Mouse (Mus musculus): ENCODE results near the gene Lrrc43.
A peak's percentile ranks its signal among the peaks of the same experiment; 100 is the strongest.

The Lrrc43 gene

DNA sequence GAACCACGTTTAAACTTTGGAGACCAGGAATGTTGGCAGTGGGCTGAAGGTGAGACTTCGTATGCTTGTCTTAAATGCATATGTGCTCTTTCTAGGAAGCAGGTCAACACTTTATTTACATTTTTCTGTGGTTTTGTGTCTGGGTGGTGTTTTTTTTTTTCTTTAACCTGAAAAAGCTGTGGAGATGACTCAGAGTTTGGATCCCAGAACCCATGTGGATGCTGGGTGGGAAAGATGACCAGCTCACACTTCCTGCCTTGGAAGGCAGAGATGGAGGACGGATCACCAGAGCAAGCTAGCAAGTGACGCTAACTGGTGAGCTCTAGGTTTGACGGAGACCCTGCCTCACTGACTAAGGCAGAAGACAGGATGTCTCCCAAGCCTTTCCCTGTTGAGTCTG is 25.8 kb downstream of the Lrrc43 start:
- no peak for DNase-seq (ENCODE audit: low read depth, low spot score)

DNA sequence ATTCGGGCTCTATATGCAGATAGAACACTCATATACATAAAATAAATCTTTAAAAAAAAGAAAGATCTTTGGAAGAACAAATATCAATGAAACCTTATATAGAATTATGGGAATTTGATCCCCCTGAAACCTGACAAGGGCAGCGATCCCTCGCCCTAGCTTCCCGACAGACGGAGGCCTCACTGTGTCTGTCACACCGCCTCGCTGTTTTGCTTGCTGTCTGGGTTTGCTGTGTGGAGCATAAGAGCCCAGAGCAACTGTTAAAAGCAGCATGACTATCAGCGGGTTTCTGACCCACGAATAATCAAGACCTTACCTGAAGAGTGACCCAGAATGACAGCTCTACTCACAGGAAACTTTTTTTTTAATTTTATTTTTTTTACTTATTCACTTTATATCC is 31.6 kb downstream of the Lrrc43 start:
- DNase-seq (ENCODE audit: low read depth, low spot score): no peak

DNA sequence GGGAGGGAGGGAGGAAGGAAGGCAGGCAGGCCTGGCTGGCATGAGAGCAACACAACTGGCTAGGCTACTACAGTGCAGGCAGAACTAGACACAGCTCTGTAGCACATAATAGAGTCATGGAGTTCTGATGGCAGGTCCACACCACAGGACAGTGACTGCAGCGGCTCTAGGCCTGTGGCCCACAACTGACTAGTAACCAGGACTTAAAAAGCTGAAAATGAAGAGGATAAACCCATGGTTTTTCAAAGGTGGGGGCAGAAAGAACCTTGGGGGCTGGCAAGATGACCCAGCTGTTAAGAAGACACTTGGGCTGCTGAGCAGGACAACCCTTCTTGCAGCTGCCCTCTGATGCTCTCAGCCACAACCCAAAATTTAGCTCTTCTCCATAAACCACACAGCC is 32.5 kb downstream of the Lrrc43 start:
- DNase-seq (ENCODE audit: low read depth, low spot score): no peak

DNA sequence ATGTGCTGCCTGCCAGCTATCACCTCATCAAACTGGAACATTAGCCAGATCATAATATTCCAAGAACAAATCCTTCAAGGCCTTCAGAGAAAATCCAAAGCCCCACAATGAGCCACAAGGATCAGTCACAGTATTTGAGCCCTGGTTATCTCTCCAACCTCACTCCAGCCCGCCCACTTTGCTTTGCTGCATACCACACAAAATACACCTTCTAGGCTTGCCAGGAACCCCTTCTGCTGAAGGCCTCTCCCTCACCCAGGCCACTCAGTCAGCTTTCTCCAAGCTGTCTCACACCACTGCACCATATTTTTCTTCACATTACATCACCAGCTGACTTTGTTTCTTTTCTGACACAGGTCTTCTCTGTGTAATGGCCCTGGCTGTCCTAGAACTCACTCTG is 33.1 kb downstream of the Lrrc43 start:
- no peak for DNase-seq (ENCODE audit: low read depth, low spot score)

DNA sequence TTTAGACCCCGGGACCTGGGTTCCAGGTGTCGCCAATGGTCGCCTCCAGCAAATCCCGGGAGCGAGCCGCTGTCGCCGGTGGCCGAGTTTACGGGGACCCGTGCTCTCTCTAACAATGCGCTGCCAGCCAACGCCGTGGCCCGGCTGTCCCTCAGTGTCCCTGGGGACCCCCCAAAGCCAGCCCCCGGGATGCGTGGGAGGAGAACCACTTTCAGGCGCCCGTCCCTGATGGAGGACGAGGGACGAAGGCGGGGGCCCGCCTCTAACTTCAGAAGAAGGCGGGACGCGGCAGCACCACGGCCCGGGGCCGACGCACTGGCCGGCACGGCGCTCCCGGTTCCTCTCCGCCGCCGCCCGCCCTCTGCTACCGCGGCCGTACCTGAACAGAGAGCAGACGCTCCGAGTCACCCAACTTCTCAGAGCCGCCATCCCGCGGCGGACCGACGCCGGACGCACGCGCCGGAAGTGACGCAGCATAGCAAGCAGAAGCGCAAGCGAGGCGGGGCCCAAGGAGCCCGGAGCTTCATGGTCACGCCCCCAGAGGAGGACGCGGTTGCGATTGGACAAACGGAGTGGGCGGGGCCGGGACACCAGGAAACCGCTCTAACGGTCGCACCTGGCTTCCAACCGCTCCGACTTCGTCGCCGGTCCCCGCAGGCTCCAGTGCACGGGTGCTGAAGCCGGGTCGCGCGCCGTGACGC is 34.7 kb downstream of the Lrrc43 start, which contains the start of gene Diablo:
TSS of gene Diablo (minus strand) at position 485 of the 701 bp plus-strand sequence.
- DNase-seq (ENCODE audit: low read depth, low spot score): peak; percentile 100

DNA sequence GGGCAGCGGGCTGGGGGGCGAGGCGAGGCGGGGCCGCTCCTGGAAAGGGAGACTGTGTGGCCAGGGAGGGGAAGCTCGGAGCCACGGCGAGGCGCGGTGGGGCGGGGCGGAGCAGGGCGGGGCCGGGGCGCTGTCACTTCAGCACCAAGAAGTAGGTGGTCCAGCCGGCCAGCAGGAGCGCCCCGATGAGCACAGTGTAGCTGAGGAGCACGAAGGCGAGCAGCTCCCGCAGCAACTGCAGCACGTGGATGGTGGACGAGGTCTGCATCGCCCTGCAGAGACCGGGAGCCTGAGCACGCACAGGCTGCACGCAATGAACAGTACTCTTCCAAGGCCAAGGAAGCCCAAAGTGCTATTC is 35.3 kb downstream of the Lrrc43 start:
- DNase-seq (ENCODE audit: low read depth, low spot score): no peak

DNA sequence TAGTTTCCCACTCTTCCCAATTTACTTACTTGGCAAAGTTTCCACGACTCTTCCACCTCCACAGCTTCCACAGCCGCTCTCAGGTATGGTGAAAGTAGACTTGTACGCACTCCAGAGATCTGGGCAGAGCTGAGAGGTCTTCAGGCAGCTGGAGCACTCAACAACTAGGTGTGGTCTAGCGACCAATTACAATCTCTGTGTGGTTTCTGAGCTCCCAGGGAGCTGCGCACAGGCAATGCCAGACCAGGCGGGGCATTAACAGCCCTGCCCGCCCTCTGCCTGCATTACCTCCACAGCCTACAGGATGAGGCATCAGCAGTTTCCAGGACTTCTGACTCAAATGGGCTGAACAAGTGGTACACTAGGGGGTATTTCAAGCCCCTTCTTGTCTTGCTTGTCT is 36.2 kb downstream of the Lrrc43 start, which contains the start of gene Gm49027:
TSS of gene Gm49027 (minus strand) at position 208 of the 400 bp plus-strand sequence.
- no peak for DNase-seq (ENCODE audit: low read depth, low spot score)

DNA sequence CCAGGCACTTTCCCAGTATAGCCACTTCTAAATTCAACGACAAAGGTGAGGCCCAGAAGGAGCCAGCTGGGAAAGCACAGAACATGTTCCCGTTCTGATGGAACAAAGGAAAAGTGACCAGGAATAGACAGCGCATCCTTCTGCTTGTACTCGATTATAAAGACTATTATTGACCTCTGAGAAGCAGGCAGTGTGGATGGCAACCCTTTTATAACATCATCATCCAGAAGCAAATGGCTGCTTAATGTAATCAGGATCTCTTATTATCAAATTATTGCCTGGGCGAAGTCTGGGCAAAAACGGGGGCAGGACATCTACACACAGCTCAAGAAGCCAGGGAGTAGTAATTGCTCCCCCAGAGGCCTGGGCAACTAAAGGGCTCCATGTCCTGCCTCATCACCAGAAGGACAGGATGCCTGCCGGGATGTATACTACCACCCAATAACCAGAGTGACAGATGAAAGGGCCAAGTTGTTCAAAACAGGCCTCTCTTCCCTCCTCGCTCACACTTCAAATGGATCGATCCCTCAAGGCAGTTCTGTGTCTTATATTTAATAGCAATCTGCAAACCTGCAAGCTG is 36.9 kb downstream of the Lrrc43 start:
- DNase-seq (ENCODE audit: low read depth, low spot score): no peak

DNA sequence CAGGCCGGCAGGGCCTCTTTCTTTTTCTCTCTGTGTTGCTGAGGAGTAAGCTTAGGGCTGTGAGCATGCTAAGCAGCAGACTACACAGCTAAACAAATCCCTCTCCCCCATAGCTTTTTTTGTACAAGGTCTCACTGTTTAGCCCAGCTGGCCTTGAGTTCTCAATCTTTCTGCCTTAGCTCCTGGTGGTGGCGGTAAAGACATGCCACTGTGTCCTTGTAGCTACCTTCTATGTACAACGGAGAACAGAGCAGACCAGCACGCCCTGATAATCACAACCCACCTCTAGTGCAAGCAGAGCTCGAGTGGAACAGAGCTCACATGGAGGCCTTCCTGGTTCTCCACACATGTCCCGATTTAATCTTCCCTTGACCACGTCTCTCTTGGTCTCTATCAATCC is 39.5 kb downstream of the Lrrc43 start:
- DNase-seq (ENCODE audit: low read depth, low spot score): no peak

DNA sequence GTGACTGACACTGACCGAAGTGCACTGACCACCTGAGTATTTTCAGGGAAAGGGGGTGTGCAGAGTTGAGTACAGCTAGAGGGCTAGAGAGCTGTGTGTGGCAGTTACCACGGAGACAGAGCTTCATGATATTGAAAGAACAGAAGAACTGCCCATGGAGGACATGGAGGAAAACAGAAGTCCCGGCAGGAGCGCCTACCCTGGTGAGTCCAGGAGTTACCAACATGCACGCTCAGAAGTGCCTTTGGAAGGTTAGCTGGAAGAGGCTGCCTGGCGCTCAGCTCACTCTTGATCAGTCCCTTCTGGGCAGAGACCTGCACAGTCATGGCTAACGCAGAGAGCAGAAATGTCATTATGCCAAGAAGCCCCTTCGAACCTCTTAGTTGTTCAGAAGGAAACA is 41.0 kb downstream of the Lrrc43 start:
- no peak for DNase-seq (ENCODE audit: low read depth, low spot score)

DNA sequence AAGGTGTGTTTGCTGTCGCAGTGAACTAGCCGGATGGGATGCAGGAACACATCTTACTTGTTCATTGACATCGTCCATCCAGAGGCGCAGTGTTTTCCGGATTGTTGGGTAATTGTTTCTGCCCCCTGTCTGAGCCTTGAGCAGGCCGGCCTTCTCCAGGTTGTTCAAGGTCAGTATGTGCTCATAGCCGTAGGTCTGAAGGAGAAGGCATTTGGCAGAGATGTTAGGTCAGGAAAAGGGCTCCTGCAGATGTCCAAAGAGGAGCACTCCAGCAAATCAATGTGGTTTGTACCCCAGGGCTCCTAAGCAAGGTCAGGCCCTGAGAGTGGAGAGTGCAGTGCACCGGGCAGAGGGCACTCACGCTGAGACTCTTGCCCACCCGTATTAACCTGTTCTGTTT is 44.7 kb downstream of the Lrrc43 start:
- no peak for DNase-seq (ENCODE audit: low read depth, low spot score)

DNA sequence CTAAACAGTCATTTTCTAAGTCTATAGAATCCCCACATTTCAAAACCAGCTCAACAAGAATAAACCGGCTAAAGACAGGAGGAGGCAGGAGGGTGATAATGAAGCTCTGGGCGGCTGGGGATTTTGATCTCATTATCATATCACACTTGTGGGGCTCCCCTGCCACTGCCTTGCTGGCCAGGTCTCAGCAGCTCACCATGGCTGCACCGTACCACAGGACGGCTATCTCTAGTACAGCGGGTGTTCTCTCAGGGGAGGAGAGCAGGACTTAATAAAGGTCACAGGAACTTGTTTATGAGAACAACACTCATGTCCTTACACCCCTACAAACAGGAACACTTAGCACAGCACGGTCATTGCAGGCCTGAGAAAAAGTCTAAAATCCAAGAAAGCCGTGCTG is 66.6 kb downstream of the Lrrc43 start:
- DNase-seq (ENCODE audit: low read depth, low spot score): no peak

DNA sequence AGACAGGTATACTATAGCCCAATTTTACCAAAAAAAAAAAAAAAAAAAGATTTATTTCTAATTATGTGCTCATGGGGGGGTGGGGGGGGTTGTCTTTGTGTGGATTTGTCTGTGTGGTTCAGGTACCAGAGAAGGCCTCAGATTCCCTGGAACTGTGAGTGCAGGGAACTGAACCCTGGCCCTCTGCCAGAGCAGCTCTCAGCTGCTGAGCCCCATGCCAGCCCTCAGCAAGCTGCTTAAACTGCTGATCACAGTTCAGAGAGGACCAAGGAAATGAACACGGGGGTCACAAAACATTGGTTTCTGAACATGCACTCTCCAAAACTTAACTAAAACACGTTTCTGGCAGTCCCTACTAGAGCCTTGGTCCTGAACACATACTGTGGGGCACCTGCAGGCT is 67.3 kb downstream of the Lrrc43 start:
- DNase-seq (ENCODE audit: low read depth, low spot score): no peak
